Mouse (Mus musculus): ENCODE data around the gene Slc25a43. TPM values are rescaled to one million over a fixed set of nuclear protein-coding genes. Genes with fewer than 3 reads are reported as not detected.
A peak's percentile ranks its signal among the peaks of the same experiment; 100 is the strongest.
"Not testable (repeated sequence)": the region's sequence is repeated elsewhere in the genome, so short reads cannot be mapped to it uniquely, and the experiment has no call there.

The Slc25a43 gene
- total RNA-seq, 2 experiments from 2014 or later, result 1.0 to 4.3 TPM

GRCm38 (mm10) chrX:36775520-36775919, 32.1 kb downstream of the Slc25a43 start:
- ATAC-seq (replicated peaks; ENCODE audit: poor library complexity, severe bottlenecking), result no peak

DNA sequence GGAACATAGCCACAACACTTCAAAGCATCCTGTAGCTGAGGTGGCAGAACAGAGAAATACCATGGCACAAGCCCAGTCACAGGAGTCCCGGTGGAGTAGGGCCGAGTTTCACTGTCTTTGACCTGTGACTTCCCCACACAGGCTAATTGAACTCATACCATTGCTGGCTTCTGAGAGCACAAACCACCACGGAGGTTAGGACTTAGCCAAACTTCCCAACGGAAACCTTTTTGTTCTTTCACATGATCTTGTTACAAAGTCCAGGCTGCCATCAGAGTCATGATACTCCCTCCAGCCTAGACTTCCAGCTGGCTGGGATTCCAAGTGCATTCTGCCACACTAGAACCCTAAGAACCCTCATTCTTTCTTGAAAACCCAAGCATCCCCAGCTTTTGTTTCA, 34.2 kb downstream of the Slc25a43 start:
- ATAC-seq (replicated peaks; ENCODE audit: poor library complexity, severe bottlenecking), result no peak

DNA sequence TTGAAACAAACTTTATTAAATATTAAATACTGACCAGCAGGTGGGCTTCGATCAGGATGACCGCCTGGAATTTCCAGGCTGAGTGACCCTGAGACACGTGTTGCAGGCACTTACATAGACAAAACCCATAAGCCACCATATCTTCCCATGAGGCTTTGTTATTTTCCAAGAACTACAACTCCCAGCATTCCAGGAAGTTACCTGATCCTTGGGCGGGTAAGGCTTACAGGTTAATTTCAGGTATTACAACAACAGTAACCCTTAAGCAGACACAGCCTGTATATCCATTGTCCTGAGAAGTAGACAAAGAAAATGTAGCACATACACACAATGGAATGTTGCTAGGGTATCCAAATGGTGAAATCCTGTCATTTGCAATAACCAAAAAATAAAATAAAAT, 45.9 kb downstream of the Slc25a43 start:
- ATAC-seq (replicated peaks; ENCODE audit: poor library complexity, severe bottlenecking), result no peak

GRCm38 (mm10) chrX:36794571-36794970, 51.1 kb downstream of the Slc25a43 start:
- no peak for ATAC-seq (replicated peaks; ENCODE audit: poor library complexity, severe bottlenecking)

DNA sequence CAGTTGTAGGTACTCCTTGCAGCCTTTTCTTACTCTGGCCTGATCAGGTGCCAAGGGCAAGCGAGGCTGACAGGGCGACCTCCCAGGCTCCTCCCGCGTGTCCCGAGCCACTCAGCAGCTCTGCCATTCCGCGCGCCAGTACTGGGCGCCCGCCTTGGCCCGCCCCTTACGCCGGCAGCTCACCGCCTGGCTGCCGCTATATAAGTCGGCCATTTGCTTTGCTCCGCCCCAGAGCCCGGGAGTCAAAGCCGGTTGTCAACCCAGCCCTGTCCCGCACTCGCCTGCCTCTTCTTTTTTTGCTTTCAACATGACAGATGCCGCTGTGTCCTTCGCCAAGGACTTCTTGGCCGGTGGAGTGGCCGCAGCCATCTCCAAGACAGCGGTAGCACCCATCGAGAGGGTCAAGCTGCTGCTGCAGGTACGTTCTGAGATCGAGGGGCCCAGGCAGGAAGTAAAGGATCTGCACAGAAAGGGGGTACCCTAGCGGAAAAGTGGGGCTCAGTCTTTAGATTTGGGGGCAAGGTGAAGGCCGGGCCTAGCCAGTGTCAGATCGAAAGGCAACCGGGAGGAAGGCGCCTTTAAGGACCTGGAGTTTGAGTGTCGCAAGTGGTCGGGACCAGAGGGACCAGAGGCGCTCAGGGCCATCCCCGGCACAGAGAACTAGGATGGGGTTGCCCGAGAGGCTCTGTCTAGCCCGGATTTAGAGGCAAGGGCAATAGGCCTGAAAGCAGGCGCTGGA, 52.1 kb downstream of the Slc25a43 start, which contains the start of gene Slc25a5:
Slc25a5 (plus strand) TSS at position 228 of the 739 bp plus-strand sequence.
- ATAC-seq (replicated peaks; ENCODE audit: poor library complexity, severe bottlenecking), result peak; percentile 89

DNA sequence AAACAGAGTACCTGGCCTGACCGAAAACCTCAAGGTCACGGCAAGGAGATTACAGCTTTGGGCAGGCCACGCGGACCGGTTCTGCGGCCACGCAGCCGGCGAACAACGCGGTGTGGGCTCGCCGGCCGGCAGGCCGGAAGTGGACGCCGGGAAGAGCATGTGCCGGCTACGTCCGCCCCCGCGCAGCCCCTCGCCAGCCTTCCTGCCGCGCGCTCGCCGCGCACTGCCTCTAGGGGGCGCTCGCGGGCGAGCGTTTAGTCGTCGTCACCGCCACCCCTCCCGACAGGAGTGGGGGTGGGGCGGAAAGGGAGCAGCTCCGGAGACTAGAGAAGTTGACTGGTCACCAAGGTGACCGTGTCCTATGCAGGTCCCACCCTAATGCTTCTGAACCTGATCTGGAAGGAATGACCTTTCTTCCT, 52.7 kb downstream of the Slc25a43 start:
- peak; percentile 75 for ATAC-seq (replicated peaks; ENCODE audit: poor library complexity, severe bottlenecking)

DNA sequence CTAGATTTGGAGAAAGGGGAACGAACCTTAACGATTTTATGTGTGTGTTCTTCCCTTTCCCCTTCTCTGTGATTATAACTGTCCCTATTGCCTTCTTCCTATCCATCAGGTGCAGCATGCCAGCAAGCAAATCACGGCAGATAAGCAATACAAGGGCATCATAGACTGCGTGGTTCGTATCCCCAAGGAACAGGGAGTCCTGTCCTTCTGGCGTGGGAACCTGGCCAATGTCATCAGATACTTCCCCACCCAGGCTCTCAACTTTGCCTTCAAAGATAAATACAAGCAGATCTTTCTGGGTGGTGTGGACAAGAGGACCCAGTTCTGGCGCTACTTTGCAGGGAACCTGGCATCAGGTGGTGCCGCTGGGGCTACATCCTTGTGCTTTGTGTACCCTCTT, 53.3 kb downstream of the Slc25a43 start:
- ATAC-seq (replicated peaks; ENCODE audit: poor library complexity, severe bottlenecking), result not testable (repeated sequence)

DNA sequence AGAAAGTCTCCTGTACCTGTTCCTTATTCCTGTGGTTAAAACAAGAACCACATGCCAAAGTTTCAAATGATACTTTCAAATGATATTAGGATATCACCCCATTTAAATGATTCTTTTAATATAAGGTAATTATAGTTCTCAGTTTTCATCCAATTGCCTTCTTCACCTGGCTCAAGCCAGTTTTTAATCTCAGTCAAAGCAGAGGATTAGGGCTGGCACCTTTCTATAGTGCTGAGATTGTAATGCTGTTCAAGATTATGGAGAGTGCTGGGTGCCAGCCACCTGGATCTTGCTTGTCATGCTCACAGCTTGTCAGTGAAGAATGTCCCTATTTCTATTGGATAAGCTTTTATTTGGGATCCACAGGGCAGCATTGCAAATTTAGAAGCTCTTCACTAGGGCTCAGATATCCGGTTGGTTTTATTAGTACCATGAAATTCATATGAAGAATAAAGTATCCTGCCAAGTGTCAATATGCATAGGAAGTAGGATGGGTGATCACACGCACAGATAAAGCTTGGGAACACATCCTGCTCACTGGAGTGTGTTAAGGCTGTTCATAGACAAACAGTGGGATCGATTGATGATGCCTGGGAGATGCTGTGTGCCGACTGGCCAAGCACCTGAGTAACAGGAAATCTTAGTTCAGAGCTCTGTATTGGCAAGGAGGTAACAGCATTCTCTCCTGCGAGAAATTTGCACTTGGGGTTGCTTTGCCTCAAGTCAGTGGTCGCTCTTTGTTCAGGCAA, 55.8 kb downstream of the Slc25a43 start:
- no peak for ATAC-seq (replicated peaks; ENCODE audit: poor library complexity, severe bottlenecking)

GRCm38 (mm10) chrX:36803189-36803588, 59.7 kb downstream of the Slc25a43 start:
- ATAC-seq (replicated peaks; ENCODE audit: poor library complexity, severe bottlenecking), result peak; percentile 48

DNA sequence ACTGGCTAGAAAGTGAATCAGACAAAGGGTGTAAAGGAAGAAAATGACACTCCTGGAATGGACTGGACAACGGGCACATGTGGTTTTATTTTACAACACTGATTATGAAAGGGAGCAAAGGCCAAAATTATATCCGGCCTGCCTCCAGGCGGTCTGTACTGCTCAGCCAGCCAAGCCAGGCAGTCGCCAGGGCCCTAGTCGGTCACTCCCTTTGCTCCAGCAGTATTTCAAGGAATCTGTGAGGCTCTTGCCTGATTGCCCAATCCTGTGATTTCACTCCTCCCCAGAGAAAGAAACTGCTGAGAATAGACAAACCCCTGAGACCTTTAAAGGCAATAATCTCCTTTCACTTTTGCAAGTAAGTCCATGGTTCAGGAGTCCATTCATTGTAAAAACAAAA, 60.7 kb downstream of the Slc25a43 start:
- peak; percentile 25; the same call in 1 of the 2 replicates for ATAC-seq (replicated peaks; ENCODE audit: poor library complexity, severe bottlenecking)

DNA sequence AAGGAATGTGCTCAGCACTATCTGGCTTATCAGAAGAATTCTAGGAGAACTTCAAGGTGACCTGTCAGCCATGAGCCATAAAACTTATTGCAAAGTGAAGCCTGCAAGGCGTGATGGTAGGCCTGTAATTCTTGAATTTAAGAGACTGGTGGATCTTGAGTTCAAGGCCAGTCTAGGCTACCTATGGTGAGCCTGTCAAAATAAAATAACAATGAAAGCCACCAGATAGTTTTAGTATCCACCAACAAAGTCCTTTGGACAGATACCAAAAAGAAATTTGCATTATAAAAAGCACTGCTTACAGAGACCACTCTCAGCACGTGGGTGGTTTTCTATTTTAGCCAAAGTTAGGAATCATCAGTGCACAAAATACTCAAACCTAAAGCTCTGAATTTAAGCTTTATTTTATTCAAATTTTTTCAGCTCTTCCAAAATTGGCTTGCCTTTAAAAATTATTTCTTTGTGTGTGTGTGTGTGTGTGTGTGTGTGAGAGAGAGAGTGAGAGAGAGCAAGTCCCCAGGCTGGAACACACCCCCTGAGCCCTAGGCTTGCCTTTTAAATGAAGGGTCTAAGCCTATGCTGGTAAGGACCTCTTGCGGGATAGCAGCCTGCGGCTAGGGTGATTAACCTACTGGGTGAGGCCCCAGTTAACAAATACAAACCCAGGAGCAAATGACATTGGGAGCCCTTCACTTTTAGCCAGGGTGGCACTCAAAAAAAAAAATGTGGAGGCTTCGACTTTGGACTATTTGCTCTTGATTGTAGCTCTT, 62.2 kb downstream of the Slc25a43 start:
- no peak for ATAC-seq (replicated peaks; ENCODE audit: poor library complexity, severe bottlenecking)

GRCm38 (mm10) chrX:36807360-36808317, 64.2 kb downstream of the Slc25a43 start:
- peak; percentile 92 for ATAC-seq (replicated peaks; ENCODE audit: poor library complexity, severe bottlenecking)

DNA sequence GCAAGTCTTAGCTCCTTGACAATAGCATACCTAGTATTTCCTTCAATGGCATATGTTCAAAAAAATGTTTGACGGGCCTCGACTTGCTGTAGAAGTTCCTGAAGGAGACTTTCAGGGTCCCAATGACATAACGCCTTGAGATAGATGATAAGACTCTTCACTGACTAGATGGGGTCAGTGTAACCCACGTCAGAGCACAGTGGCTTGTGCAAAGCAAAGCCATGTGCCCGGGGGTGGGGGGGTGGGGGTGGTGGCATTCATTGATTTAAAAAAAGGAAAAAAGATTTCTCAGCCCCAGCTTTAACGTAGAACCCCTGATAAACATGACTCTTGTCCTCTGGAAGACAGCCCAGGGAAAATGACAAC, 64.8 kb downstream of the Slc25a43 start:
- no peak for ATAC-seq (replicated peaks; ENCODE audit: poor library complexity, severe bottlenecking)

DNA sequence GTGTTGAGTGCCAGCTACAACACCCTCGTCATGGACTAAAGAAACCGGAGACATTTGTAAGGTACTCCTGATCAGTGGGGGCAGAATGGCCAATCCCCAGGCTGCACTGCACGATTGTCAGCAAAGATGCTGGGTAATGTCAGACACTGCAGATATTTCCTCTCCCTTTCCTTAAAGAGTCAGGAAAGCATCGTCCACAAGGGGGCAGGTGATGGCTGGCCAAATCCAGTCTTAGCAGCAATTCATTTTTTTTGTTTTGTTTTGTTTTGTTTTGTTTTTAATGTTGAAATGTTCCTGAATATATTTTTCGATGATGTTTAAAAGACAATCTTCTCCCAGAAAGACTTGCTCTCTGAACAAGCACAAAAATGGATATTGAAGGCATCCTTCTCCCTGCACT, 67.9 kb downstream of the Slc25a43 start:
- ATAC-seq (replicated peaks; ENCODE audit: poor library complexity, severe bottlenecking), result no peak

DNA sequence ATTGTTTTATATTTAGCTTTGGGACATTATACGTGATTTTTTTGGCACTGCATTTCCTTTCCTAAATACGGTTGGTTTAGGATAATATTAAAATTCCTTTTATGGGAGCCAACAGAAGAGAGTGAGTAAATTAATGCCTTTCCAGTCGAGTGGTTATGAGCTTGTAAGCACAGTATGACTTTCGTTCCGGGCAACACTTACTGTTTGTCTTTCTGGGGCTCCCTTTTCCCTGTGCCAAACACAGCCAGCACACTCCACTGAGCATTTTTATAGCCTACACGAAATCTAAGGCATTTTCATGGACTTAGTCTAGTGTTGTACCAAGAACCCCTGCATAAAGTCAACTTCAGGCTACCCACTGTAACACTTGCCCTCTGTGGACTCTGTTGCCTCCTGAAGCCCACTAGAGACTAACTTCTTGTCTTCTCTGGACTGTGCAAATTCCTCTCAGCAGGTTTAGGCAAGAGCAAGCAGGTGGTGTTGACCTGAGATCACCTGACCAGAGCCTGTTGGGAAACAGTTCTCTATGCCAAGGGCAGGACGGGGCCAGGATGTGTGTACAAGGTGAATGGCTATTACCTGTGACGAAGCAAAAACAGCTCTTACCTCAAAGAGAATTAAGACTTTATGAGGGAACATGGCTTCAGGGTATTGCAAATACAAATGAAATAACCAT, 70.8 kb downstream of the Slc25a43 start:
- ATAC-seq (replicated peaks; ENCODE audit: poor library complexity, severe bottlenecking), result no peak

- ATAC-seq (replicated peaks; ENCODE audit: poor library complexity, severe bottlenecking), result no peak
Observed at GRCm38 (mm10) chrX:36815022-36815421, 71.6 kb downstream of the Slc25a43 start.

- peak; percentile 81 for ATAC-seq (replicated peaks; ENCODE audit: poor library complexity, severe bottlenecking)
Observed at GRCm38 (mm10) chrX:36815439-36815838, 72.0 kb downstream of the Slc25a43 start.

DNA sequence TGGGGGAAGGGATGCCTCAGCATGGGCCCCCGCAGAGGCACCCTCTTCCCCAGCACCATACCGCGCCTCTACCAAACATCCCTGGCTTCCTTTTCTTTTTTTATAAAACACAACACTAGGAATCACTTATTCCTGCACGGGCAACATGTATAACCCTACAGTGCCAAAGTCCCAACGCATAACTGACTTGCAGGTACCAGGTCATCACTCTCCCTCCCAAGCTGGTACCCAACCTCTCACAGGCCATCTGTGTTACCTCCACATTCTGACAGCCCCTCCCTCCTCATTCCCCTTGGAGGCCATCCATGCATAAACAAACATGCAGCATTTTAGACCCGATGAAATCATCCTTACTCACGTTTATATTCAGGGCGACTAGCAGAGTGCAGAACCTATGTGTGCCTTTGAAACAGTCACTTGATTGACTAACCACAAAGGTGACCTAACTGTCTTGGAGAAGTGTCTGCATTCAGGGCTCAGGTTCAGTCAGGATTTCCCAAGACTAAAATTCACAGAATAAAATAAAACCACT, 73.0 kb downstream of the Slc25a43 start:
- ATAC-seq (replicated peaks; ENCODE audit: poor library complexity, severe bottlenecking), result no peak

- ATAC-seq (replicated peaks; ENCODE audit: poor library complexity, severe bottlenecking), result 0 out of 2 replicates have a peak, but pooled peaks have one; percentile 12
Observed at GRCm38 (mm10) chrX:36816953-36817441, 73.5 kb downstream of the Slc25a43 start.
